Mouse (Mus musculus) ES-Bruce4 (cell line): ENCODE data around the gene Pramel6.
"Not testable (repeated sequence)": the region's sequence is repeated elsewhere in the genome, so short reads cannot be mapped to it uniquely, and the experiment has no call there.

ENCODE experiments used
- CTCF ChIP-seq: IDR thresholded peaks from one replicate; pipeline ENCODE4 v1.8.1; 2011; ENCODE audit warnings: low read depth, low read length
- EP300 ChIP-seq: IDR thresholded peaks from 2 replicates; pipeline ENCODE4 v1.6.1; 2011; ENCODE audit warnings: low read depth, low read length; ENCODE audit not compliant: insufficient read depth

DNA sequence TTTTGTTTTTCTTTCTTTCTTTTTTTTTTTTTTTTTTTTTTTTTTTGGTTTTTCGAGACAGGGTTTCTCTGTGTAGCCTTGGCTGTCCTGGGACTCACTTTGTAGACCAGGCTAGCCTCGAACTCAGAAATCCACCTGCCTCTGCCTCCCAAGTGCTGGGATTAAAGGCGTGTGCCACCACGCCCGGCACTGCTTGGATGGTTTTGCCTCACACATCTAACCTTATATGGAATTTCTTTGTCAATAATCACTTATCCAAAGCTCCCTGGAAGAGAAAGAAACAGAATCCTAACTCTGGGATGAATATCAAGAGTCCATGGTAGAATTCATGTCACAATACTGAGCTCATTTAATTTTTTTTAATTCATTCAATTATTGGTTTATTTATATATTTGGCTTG, 9.4 kb upstream of the Pramel6 start, which contains the start of gene Pramel7:
- not testable (repeated sequence) for TF ChIP-seq CTCF, EP300
